Mouse (Mus musculus) T-cell, adult 2 months (primary cell): ENCODE results near the gene Gm10147.
"Not testable (repeated sequence)": the region's sequence is repeated elsewhere in the genome, so short reads cannot be mapped to it uniquely, and the experiment has no call there.

Source experiments
- DNase-seq: peaks from one replicate; pipeline ENCODE4 v3.0.0; 2022; ENCODE audit warnings: low spot score

The Gm10147 gene

GRCm38 (mm10) chrX:28607742-28608141 lies at the start of gene Gm10147:
Gene Gm10147, minus strand, starts transcription at chrX:28607842.
- not testable (repeated sequence) for DNase-seq
